Mouse (Mus musculus) heart, adult 8-10 months (tissue): ENCODE results near the gene Klra4. TPM values are rescaled to one million over a fixed set of nuclear protein-coding genes. Genes with fewer than 3 reads are reported as not detected.
A peak's percentile ranks its signal among the peaks of the same experiment; 100 is the strongest.
"Not testable (repeated sequence)": the region's sequence is repeated elsewhere in the genome, so short reads cannot be mapped to it uniquely, and the experiment has no call there.

Experiments
- DNase-seq: peaks from one replicate; pipeline ENCODE4 v3.0.0; 2022; ENCODE audit warnings: low spot score
- total RNA-seq, 4 experiments: library from RNA; stranded (reverse); gene quantifications; 2 replicates each; pipeline ENCODE4 v1.2.4; 2022

Klra4 gene
- not detected for total RNA-seq

DNA sequence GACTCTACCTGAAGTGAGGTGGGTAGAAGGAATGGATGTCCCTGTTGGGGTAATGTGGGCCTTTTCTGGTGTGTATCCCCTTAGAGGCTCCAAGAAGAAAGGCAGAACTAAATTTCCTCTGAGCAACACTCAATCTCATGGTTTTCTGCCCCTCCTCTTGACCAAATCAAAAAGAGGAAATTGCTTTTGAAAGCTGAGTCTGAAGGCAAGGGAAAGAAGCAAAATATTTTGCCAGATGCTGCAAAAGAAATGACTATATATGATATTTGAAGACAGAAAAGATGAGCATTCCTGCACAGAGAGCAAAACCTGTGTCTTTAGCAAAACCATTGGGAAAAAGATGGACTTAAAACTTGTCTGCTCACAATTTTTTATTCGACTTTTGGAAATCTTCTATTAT, at the start of gene Klra4:
TSS of gene Klra4 (minus strand) at position 101 of the 400 bp plus-strand sequence.
- DNase-seq, result not testable (repeated sequence)

DNA sequence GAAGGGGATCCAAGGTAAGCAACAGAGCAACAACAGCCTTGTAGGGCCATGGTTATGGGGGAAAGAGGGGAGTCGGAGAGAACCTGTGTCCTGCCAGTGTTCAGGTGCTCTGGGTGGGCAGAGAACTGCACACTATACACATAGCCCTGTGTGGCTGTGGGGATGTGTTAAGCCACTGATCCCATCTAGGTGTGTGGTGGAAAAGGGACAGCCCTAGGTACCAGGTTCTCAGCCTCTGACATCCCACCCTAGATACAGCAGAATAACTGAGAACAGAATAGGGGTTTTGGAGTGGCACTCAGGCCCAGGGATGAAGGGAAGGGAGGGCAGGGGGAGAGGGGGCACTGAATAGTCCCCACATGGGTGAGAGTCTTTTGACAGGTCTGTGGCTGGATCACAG, 43.4 kb upstream of the Klra4 start:
- no peak for DNase-seq

DNA sequence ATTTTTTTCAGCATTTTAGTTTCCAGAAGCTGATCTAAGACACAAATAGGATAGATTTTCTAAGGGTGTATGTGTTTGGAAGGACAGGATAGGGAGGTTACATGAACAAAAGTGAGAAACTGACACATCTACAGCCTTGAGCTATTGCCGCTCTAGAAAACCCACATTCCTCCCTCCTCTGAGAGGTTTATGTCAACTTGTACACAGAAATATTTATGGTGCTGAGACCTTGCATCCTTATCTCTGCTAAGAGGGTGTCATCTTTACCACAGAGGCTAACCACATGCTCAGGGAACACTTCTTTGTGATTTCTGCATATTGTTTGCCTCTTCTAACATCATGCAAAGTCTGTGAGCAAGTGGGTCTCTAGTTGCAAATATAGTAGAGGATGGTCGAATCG, 35.7 kb upstream of the Klra4 start:
- not testable (repeated sequence) for DNase-seq

DNA sequence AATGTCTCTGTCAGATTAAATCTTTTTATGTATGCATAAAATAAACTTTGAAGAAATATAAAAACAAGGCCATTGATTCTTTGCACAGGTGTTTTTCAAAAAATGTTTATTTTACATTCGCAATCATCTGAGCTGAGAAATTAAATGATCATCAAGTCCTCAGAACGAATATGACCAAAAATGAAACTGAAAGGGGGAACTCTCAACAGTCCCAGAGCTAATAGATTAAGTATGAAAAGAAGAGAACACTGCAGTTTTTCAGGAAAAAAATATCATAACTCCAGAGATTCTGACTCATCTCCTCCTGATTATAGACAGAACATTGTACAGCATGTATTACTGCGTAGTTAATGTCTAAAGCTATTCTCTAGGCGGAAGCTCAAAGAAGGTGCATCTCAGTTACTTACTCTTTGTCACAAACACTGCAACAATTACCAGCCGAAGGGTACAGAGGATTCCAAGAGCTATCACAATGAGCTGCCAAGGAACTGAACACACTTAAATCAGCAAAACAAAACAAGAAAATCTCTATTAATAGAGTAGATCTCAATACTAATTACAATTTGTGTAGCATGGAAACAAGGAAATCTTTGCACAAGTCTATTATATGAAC, 25.4 kb upstream of the Klra4 start:
- DNase-seq, result no peak

DNA sequence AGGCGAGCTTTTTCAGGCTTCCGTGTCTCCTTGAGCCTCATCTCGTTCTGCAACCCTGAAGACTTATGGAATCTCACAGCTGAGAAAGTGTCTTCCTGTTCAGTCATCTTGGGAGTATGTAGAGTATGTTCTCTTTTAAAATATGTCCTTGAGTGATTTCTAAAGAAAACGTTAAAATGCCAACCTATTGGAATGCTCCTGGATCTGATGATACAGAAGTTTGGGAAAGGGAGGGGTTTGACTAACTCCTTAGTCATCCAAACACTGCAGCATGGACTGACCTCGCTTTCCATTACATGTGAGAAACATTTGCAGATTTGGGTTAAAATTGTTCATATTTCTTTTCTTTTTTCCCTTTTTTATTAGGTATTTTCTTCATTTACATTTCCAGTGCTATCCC, 1.9 kb downstream of the Klra4 start:
- no peak for DNase-seq

DNA sequence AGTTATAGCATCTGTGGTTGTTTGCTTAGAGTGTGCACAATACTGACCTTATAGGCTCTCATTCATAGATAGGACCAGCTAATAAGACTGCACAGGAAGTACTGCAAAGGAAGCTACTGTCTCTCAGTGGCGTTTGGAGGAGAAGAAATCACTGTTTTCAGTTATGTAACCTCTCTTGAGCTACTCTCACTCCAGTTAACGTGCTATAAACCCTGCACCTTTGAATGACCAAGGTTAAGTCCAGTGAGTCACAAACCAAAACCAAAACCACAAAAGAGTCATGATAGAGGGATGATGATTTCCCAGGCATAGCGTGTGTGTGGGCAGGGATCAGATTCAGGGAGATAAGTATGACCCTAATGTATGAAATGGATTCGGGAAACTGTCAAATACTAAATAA, 31.9 kb downstream of the Klra4 start:
- DNase-seq, result not testable (repeated sequence)

DNA sequence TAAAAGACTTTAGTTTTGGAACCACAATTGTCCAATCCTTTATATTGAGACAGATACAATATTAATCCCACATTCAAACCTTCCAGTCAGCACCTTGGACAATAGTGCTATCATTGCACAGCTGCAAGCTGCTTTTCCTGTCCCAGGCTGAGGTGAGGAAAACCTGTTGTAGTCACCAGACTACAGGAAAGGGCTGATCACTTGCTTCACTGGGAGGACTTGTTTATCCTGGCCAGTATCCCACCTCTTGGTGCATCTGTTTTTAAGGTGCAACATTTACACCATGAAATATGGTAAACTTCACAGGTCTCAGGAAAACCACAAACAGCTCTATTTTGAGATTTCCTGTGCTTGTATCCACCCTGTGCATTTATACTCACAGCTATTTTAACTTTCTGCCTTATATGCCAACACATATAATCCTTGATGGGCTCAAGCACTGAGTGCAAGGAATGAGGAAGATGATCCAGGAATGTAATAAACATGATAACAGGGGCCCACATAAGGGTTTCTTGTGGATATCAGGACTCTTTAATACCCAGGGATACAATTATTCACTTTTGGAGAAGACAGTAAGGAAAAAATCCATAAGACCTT, 35.5 kb downstream of the Klra4 start:
- peak; percentile 14 for DNase-seq

DNA sequence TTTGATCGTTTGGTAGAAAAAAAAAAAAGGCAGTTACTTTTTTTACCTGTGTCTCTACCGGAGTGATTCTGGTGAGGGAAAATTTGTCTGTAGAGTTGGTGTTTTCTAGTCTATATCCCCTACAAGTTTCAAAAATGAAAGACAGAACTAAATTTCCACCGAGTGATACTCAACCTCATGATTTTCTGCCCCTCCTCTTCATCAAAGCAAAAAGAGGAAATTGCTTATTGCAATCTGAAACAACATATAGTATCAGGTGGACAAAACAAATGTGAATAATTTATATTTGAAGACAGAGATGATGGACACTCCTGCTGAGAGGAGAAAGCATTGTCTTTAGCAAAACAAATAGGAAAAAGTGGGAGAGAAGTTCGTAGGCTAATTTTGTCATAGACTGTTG, 40.2 kb downstream of the Klra4 start, which contains the start of gene Klra6:
TSS of gene Klra6 (minus strand) at position 101 of the 400 bp plus-strand sequence.
- DNase-seq, result no peak

Other genes starting within 250 kb of the Klra4 start
- gene Gm17631, start 204.6 kb downstream of the Klra4 start, total RNA-seq, result not detected
- gene Klra17, start 190.6 kb downstream of the Klra4 start, total RNA-seq, result not detected
- gene Klra5, start 149.6 kb downstream of the Klra4 start, total RNA-seq, result not detected
- gene Klra6, start 40.3 kb downstream of the Klra4 start, total RNA-seq, result not detected
- under 1 TPM; 0.37 to 0.76 (median 0.56) TPM for gene Klra8, start 62.6 kb upstream of the Klra4 start, total RNA-seq
- 1 to 10 TPM; 2.1 to 3.6 (median 2.7) TPM for gene Klra9, start 125.8 kb upstream of the Klra4 start, total RNA-seq
- not detected for gene Klra7, start 166.1 kb upstream of the Klra4 start, total RNA-seq
- 1 to 10 TPM in 1 of 4 experiments, under 1 TPM in 3; 0.34 to 1.0 (median 0.89) TPM for gene Klra10, start 214.7 kb upstream of the Klra4 start, total RNA-seq